Mouse (Mus musculus) cerebellum, adult 11-12 months (tissue): Measurements from ENCODE around the gene Rhobtb1.

ENCODE experiments used
- DNase-seq: peaks from one replicate; pipeline ENCODE4 v3.0.0; 2022

Gene Rhobtb1

GRCm38 (mm10) chr10:69211976-69212375, 60.7 kb downstream of the Rhobtb1 start:
- DNase-seq, result no peak

DNA sequence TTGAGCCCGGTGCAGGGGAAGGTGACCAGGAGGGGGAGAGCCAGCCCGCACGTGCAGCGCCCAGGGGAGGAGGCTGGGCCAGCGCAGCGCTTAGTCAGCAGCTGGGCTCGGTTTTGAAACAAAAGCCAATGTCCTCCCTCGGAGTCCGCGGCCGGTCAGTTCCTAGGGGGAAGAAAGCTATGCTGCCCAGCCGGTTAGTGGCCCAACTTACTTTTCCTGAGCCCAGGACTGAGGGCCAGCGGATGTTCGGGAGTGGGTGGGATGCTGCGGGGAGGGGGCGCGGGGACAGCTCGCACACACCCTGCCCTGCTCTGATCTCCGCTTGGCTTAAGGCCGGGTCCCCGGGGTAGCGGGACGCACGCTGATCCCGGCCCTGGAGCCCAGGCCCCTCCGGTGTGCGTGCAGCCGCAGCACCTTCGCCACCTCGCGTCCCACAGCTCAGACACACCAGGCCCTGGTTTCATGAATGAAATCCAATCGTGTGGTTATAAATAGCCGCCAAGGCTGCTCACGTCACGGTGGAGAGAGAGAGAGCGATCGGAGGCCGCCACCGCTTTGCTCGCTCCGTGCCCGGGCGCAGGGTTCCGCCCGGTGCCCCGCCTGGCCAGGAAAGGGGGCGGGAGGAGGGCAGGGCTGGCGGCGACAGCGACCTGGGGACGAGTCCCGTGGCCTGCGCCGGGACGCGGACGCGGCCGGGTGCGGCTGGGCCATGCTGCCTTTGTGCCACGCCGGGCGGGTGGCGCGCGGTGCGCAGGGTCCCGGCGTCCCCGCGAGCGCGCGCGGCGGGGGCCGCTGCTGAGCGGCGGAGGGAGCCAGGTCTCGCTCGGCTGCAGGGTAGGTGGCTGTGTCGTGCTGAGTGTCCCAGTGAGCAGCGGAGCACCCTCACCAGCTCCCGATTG, 61.6 kb downstream of the Rhobtb1 start, which contains the start of gene A930033H14Rik:
A930033H14Rik (minus strand) TSS at position 557 of the 899 bp plus-strand sequence.
- peak; percentile 40 for DNase-seq

DNA sequence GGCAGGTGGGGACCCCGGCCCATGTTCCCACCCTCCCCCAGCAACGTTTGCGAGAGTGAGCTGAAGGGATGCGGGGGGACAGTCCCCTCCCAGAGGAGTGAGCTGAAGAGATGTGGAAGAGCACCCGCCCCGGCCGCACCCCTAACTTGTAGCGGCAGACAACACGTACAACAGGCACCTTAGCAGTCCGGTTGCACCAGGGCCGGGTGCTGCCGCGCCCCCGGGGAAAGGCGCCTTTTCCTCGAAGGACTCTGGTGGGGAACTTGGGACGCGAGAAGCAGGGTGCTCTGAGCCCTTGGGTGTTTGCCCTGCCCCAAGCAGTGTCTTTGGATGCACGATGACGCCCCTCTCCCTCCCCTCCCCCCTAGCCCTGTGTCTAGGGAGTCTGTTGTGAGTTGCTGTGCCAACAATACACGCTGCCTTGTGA, 62.2 kb downstream of the Rhobtb1 start:
- DNase-seq, result no peak

GRCm38 (mm10) chr10:69213986-69214385, 62.8 kb downstream of the Rhobtb1 start:
- no peak for DNase-seq

DNA sequence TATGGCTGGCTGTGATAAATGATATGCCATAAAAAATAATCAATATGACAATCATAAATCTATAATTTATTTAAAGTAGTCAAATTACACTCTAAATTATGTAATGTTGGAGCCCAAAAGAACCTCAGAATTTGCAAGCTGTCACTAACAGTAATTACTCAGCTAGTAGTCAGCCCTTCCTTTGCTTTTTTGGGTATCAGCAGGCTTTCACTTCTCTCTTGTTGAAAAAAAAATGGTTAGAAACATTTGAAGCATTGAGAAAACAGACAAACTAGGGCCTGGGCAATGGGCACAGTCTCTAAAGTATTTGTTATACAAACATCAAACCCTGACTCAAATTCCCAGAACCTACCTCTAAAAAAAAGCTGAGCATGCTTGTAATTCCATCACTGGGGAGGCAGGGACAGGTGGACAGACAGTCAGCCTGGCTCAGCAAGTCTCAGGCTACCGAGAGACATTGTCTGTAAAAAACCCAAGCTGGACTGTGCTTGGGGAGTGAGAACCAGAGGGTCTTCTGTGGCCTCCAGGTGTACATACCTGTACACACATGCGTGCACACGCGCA, 66.0 kb downstream of the Rhobtb1 start:
- no peak for DNase-seq

DNA sequence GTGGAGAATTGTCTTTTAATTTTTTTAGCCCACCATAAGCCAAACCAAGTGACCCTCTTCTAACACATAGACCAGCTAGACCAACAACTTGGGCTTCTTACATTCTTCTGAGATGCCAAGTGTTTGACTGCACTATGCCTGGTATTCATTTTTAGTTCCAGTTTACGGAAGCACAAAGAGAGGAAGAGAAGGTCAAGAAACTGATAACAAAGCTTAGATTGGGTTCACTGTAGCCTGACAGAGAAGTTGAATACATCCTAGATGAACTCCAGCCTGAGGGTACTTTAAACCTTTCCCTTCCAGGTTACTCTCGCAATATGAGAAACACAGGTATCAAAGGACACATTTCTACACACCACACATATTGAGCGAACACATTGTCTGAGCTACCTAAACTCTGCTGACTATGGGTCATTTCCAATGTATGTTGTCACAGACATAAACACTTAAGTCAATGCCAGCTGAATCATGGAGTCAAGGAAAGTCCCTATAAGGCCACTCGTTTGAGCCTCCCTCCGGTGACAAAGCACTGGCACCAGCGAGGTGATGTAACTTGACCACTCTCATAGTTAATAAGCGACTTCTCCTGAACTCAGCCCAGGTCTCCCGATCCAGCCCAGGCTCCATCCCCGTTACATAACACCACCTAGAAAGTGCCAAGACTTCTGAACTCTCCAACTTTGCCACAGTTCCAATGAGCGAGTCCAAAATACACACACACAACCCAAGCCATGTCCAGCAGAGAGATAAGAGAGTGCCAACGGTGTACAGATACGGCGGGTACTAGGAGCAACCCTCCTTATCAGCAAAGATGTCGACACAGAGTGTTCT, 67.4 kb downstream of the Rhobtb1 start:
- DNase-seq, result no peak

DNA sequence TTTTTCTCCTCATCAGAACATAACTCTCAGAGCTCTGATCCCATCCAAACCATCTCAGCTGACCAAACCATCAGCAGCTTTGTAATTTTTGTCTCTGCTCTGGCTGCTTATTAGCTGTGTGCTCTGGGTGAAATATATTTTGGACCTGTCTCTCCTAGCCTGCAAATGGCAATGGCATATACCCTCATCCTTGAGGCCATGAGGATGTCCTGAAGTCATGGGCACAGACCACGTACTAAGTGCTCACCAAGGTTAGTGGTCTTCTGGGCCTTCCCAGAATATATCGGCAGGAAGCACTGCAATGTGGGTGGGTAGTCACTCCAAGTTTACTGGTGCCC, 68.0 kb downstream of the Rhobtb1 start:
- no peak for DNase-seq

DNA sequence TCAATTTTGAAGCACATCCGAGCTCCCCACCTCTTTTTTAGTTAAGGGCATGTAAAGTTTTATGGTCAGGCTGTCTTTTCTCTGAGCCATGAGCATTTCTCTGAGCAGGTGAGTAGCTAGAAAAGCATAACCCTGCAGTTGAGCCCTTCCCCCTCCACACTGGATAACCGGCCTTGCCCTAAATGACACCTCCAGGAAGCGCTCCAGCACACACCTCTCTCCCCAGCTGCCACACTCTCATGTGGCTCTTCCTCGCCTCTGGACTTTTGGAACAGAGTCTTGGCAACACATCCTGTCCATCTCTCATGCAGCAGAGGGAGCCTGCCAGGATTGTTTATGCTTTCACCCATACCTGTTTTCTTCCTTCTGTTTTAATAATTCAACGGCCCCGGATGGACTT, 69.1 kb downstream of the Rhobtb1 start:
- no peak for DNase-seq

DNA sequence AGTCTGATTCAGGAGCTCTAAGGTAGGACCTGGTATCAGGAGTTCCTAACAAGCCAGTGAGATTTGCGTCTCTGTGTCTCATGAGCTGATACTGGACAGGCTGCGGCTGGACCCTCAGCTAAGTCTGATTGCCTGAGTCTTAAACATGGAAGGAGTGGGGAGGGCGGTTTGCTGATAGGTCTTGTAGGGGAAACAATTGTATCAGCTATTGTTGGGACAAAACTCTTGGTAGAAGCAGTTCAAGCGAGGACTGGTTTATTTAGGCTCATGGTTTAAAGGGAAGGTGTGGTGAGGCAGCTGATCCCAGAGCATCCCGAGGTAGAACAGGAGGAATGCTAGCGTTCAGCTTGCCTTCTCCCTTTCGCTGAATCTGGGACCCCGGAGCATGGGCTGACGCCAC, 69.9 kb downstream of the Rhobtb1 start:
- DNase-seq, result no peak

DNA sequence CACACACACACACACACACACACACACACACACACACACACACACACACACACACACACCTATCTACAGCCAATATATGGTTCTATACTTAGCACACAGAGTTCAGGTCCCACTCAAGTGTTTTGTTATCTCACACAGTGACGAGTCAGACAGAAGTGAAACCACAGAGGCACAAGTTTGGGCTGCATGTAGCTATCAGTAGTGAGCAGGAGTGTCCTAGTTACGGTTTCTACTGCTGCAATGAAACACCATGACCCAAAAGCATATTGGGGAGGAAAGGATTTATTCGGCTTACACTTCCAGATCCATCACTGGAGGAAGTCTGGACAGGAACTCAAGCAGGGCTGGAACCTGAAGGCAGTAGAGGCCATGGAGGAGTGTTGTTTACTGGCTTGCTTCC, 70.7 kb downstream of the Rhobtb1 start:
- DNase-seq, result no peak

DNA sequence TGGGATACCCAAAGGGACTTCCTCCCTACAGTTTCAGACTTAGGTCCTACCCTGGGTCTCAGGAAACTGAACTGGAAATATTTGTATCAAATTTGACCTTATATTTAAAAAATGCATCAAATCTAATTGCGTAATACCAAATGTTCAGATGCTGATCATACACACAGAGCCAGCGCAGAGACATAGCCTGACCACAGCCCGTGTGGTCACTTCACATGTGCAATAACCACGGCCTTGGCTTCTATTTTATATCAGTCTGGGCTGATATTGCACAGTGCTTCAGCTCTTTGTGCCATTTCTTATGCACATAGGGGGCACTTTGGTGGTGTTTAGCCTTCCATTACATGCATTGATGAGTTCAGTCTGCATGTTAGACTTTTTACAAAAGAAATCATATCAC, 72.0 kb downstream of the Rhobtb1 start:
- no peak for DNase-seq

DNA sequence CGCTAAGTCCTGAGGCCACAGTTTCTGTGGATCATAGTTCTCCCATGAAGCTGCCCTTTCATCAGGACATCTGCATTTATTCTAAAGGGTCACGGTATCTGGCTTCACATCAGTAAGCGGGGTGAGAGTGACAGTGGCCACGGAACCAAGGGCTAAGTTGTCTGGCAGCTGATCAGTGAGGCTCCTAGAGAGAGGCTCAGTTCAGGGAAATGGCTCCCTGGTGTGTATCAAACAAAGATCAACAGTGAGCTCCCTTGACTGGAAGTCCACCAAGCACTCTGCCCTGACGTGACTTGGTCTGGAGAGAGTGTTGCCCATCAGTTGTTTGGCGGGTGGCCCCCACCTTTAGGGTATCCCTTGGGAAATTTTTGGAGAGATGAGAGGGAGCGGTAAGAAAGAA, 73.0 kb downstream of the Rhobtb1 start:
- DNase-seq, result no peak

DNA sequence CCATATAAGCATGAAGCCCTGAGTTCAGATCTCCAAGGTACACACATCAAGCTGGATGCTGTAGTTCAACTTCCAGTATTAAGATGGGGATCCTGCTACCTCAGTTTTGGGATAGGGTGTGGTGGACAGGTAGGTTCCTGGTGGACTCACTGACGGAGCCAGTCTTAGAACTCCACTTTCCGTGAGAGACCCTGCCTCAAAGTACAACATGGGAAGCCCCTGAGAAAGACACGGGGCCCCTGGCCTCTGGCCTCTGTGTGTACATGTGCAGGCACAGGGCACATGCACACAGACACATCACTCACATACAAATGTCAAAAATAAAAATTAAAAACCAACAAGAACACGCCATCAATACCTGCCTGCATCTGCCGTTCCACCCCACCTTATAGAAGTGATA, 74.2 kb downstream of the Rhobtb1 start:
- no peak for DNase-seq

DNA sequence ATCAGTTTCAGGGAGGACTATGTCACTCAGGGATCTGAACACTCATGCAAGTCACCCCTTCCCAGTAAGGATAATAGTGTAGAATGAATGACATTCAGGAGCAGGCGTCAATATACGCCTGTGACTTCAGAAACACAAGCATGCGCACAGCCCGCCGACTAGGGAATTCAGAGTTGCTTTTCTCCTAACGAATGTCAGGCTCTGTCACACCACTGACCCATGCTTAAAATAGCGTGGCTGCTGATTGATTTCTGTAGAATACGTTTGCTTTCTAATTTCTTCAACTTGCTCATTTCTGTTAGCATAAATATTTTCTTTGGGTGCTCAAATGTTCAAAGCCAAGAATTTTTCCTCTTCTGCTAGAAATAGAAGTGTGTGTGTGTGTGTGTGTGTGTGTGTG, 74.7 kb downstream of the Rhobtb1 start:
- no peak for DNase-seq

DNA sequence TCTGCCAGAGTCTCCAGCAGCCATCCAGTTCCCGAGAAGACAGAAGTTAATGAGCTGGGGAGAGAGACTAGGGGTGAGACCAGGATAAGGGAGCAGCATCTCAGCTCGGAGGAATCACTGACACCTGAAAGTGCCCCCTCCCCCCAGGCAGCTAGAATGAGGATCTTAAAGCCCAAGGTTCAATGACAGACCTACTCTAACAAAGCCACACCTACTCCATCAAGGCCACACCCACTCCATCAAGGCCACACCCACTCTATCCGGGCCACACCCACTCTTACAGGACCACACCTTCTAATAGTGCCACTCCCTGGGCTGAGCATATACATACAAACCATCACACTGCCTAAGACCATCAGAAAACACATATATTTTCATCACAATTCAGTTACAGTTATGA, 86.0 kb downstream of the Rhobtb1 start:
- DNase-seq, result no peak

DNA sequence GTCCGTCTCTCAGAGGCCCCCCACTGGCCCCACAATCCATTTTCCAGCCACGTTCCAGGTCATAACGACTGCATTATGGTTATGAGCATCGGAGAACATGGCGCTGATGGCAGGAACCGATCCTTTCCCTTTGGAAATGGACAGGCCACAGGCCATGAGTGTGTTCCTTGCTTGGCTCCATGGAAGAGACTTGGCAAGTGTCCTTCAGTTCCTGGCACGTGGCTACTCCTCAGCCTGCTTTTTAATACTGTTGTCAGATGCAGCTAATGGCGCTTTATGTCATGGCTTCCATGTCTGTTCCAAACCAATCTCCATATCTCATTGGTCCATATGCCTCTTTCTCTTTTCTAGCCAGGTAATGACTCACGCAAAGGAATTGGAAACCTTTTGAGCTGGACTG, 86.5 kb downstream of the Rhobtb1 start:
- DNase-seq, result no peak

- DNase-seq, result peak; percentile 15
These were observed 87.1 kb downstream of the Rhobtb1 start for GRCm38 (mm10) chr10:69238311-69238710.

GRCm38 (mm10) chr10:69240530-69240929, 89.3 kb downstream of the Rhobtb1 start:
- DNase-seq, result no peak

DNA sequence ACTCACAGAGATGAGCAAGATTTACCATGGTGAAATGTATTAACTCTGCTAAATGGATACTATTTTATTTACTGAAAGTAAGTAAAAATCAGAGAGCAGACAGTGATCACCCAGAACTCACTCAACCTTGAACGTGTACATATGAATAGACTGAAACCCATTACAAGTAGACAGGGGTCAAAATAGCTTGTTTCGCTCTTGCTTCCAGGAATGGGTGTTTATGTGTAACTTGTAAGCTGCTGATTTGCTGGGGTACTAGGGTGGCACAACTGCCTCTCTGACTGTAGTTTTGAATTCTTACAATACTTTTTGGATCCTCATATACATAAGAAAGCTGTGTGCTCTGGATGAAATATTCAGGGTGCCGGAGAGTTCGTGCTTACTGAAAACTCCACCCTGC, 93.9 kb downstream of the Rhobtb1 start:
- DNase-seq, result no peak

GRCm38 (mm10) chr10:69245906-69246668, 94.9 kb downstream of the Rhobtb1 start:
- no peak for DNase-seq

- no peak for DNase-seq
These were observed 95.5 kb downstream of the Rhobtb1 start for GRCm38 (mm10) chr10:69246762-69247161.

DNA sequence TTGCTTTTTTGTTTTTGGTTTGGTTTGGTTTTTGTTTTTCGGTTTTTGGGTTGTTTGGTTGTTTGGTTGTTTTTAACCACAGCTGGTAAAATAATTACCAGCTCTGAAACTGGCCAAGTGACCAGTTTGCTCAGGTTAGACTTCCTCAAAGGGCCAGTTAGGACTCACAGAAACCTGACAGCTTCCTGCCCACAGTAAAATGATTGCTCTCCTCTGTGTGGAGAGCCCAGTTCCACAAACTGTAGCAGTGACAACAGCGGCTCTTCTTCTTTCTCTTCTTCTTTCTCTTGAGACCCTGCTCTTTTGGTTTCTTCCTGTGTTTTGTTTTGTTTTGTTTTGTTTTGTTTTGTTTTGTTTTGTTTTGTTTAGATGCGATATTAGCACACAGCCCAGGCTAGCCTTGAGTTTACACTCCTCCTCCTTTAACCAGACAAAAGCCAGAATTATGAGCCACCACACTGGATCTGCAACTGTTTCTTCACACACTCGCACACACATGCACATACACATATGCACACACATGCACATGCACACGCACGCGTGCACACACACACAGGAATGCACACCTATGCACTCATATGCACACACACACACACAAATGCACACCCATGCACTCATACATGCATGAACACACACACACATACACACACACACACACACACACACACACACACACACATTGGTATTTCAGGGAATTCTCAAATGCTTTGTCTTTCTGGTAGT, 96.2 kb downstream of the Rhobtb1 start:
- DNase-seq, result no peak
